Mouse (Mus musculus) heart, embryonic 13.5 days (tissue): ENCODE data around the gene Itpk1. TPM values are rescaled to one million over a fixed set of nuclear protein-coding genes. Genes with fewer than 3 reads are reported as not detected.

ENCODE experiments used
- ATAC-seq: fragments of 200-750 bp; cut with Nextera tagmentation; 2 replicates; pipeline ENCODE4 v1.8.0; 2017; ENCODE audit warnings: moderate TSS enrichment; ENCODE audit not compliant: insufficient number of reproducible peaks, low FRiP score, low TSS enrichment; ENCODE audit errors: extremely low read depth
- H3K27ac ChIP-seq: fragments of 300-500 bp; sonication (generic); replicated peaks from 2 replicates; pipeline ENCODE4 v1.5.1; 2015; ENCODE audit warnings: moderate library complexity, mild to moderate bottlenecking, inconsistent platforms
- H3K27me3 ChIP-seq: fragments of 300-500 bp; sonication (generic); replicated peaks from 2 replicates; pipeline ENCODE4 v1.6.1; 2015; ENCODE audit warnings: mild to moderate bottlenecking, inconsistent platforms
- H3K36me3 ChIP-seq: fragments of 300-500 bp; sonication (generic); 2 replicates; pipeline ENCODE4 v1.6.1; 2015; ENCODE audit warnings: mild to moderate bottlenecking, inconsistent platforms
- H3K4me1 ChIP-seq: fragments of 300-500 bp; sonication (generic); 2 replicates; pipeline ENCODE4 v1.6.1; 2015; ENCODE audit warnings: inconsistent platforms
- H3K4me2 ChIP-seq: fragments of 300-500 bp; sonication (generic); 2 replicates; pipeline ENCODE4 v1.6.1; 2015; ENCODE audit warnings: inconsistent platforms, mild to moderate bottlenecking, moderate library complexity
- H3K4me3 ChIP-seq: fragments of 300-500 bp; sonication (generic); 2 replicates; pipeline ENCODE4 v1.5.1; 2015; ENCODE audit warnings: moderate library complexity, mild to moderate bottlenecking, inconsistent platforms
- H3K9ac ChIP-seq: fragments of 300-500 bp; sonication (generic); 2 replicates; pipeline ENCODE4 v1.6.1; 2015; ENCODE audit warnings: inconsistent platforms, mild to moderate bottlenecking, moderate library complexity
- H3K9me3 ChIP-seq: fragments of 300-500 bp; sonication (generic); 2 replicates; pipeline ENCODE4 v1.6.1; 2016; ENCODE audit warnings: inconsistent platforms
- WGBS: fragments of 180-500 bp; shearing (Covaris S2); methylation state at CpG from one replicate; pipeline ENCODE4 v1.1.7; 2015; ENCODE audit warnings: mixed read lengths; 5-methylcytosine and 5-hydroxymethylcytosine counted together
- polyA plus RNA-seq: library from polyadenylated mRNA; unstranded; fragments of >200 nt; fragmentation: Nextera tagmentation; extraction: Ambion mirVana; gene quantifications from 2 replicates; pipeline ENCODE4 v1.2.1, GENCODE M21; 2015

The Itpk1 gene
- polyA plus RNA-seq, 1 experiment from 2014 or later: 4.3 TPM

DNA sequence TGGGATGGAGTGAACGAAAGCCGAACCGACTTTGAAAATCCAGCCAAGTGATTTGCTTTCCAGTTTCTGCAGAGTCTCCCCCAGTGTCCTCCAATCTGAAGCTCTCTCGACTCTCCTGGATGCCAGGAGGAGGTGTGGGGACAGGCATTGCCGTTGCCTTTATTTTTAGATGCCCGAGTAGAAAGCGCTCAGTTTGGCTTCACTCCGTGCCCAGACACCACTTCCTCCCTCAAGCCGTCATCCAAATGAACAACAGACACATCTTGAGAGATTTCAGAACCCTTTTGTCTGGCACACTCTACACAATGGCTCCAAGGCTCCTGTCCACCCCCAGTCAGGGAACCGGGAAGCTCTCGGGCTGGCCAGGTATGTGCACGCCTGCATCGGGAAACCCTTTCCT is 30.6 kb downstream of the Itpk1 start:
- WGBS: 64% methylated on average over 13 of the region's 13 CpGs
- Histone ChIP-seq H3K9ac (no peak overlapping the region), H3K27me3 (no peaks in the 10 kb centered on the region), H3K27ac (no peak overlapping the region), H3K4me2 (no peak overlapping the region), H3K4me3 (no peak overlapping the region), H3K9me3 (no peaks in the 10 kb centered on the region), H3K4me1 (peaks cover 14% of the 10 kb centered on the region), H3K36me3 (0 out of 2 replicates have a peak, but pooled peaks cover 4% of the 10 kb centered on the region)
- ATAC-seq: no peak

GRCm38 (mm10) chr12:102672857-102673839 is 31.6 kb downstream of the Itpk1 start:
- Histone ChIP-seq H3K4me1 (peaks cover 8% of the 10 kb centered on the region), H3K36me3 (0 out of 2 replicates have a peak, but pooled peaks cover 4% of the 10 kb centered on the region), H3K4me2 (no peak overlapping the region), H3K27me3 (no peaks in the 10 kb centered on the region), H3K4me3 (no peak overlapping the region), H3K27ac (no peak overlapping the region), H3K9ac (no peak overlapping the region), H3K9me3 (no peaks in the 10 kb centered on the region)
- WGBS: 78% methylated on average over 20 of the region's 20 CpGs
- no peak for ATAC-seq

GRCm38 (mm10) chr12:102672176-102672575 is 32.6 kb downstream of the Itpk1 start:
- Histone ChIP-seq H3K27me3 (no peaks in the 10 kb centered on the region), H3K4me3 (no peak overlapping the region), H3K4me2 (no peak overlapping the region), H3K4me1 (peaks cover 8% of the 10 kb centered on the region), H3K9me3 (no peaks in the 10 kb centered on the region), H3K27ac (no peak overlapping the region), H3K9ac (no peak overlapping the region), H3K36me3 (0 out of 2 replicates have a peak, but pooled peaks cover 4% of the 10 kb centered on the region)
- no peak for ATAC-seq
- WGBS: 65% methylated on average over 8 of the region's 8 CpGs

DNA sequence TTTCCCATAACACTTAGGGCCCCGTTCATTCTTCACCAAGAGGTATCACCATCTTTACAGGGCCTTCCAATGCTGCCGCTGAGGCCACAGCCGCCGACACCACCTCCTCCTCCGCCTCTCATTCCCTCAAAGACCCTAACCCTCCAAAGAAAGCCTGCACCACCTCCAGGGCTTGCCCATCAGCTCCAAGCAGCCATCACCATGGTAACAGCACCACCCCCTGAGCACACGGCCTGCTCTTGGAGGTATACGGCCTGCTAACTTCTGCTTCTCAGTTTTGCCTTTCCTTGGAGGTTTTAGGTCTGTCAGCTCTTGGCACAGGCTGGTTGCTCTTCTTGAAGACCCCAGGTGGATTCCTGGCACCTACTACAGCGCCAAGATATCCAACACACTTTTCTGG is 33.9 kb downstream of the Itpk1 start:
- Histone ChIP-seq H3K4me1 (peaks cover 8% of the 10 kb centered on the region), H3K4me3 (no peak overlapping the region), H3K4me2 (no peak overlapping the region), H3K36me3 (0 out of 2 replicates have a peak, but pooled peaks cover 4% of the 10 kb centered on the region), H3K27me3 (no peaks in the 10 kb centered on the region), H3K27ac (no peak overlapping the region), H3K9ac (no peak overlapping the region), H3K9me3 (no peaks in the 10 kb centered on the region)
- ATAC-seq: no peak
- WGBS: 71% methylated on average over 8 of the region's 8 CpGs

GRCm38 (mm10) chr12:102665465-102666202 is 39.1 kb downstream of the Itpk1 start:
- Histone ChIP-seq H3K4me3 (no peak overlapping the region), H3K9ac (no peak overlapping the region), H3K27me3 (no peaks in the 10 kb centered on the region), H3K36me3 (no peaks in the 10 kb centered on the region), H3K4me2 (no peak overlapping the region), H3K27ac (no peak overlapping the region), H3K9me3 (no peaks in the 10 kb centered on the region), H3K4me1 (peaks cover 7% of the 10 kb centered on the region; the same call in 1 of the 2 replicates)
- 83% methylated on average over 10 of the region's 10 CpGs for WGBS
- no peak for ATAC-seq

DNA sequence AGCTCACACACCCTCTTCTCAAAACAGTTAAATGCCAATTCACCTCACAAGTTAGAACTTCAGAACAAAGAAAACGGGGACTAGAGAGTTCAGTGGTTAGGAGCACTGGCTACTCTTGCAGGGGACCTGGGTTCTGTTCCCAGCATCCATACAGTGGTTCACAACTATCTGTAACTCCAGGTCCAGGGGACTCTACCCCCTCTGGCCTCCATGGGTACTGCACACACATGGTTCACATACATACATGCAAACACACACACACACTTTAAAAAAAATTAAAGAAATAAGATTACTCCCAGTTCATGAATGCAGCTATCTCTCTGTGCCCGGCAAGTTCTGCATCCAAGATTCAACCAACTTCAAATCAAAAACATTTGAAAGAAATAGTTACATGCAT is 40.7 kb downstream of the Itpk1 start:
- Histone ChIP-seq H3K27me3 (no peaks in the 10 kb centered on the region), H3K9me3 (no peaks in the 10 kb centered on the region), H3K36me3 (no peaks in the 10 kb centered on the region), H3K4me3 (no peak overlapping the region), H3K4me2 (no peak overlapping the region), H3K4me1 (peaks cover 7% of the 10 kb centered on the region; the same call in 1 of the 2 replicates), H3K27ac (no peak overlapping the region), H3K9ac (no peak overlapping the region)
- 82% methylated on average over 2 of the region's 2 CpGs for WGBS
- no peak for ATAC-seq

DNA sequence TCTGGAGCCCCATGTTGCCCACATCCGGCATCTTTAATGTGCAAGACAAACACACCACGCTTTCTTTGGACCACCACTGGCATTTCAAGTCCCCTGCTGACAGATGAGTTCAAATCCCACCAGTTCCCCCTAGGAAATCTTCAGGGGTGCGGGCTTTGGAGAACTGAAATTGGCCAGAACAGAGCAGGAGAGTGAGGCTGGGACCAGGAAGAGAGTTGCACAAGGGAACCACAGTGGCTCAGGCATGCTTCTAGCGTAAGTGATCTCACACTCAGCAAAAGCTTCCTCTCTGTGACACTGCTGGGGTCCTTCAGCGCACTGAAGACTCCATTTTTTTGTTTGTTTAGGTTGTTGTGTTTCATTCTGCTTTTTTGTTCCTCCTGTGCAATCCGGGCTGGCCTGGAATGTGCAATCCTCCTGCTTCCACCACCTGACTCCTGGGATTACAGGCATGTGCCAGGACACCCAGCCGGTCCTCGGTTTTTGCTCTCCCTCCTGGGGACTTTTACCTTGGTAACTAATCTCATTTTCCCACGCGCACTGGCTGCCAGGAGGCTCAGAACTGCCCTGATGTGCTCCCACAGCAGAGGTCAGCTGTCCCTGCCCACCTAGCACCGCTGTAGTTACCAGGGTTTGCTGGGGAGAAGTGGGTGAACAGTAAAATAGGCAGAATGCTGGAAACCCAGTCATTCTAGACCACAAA is 41.2 kb downstream of the Itpk1 start:
- no peak for ATAC-seq
- Histone ChIP-seq H3K4me1 (peaks cover 7% of the 10 kb centered on the region; the same call in 1 of the 2 replicates), H3K36me3 (no peaks in the 10 kb centered on the region)

DNA sequence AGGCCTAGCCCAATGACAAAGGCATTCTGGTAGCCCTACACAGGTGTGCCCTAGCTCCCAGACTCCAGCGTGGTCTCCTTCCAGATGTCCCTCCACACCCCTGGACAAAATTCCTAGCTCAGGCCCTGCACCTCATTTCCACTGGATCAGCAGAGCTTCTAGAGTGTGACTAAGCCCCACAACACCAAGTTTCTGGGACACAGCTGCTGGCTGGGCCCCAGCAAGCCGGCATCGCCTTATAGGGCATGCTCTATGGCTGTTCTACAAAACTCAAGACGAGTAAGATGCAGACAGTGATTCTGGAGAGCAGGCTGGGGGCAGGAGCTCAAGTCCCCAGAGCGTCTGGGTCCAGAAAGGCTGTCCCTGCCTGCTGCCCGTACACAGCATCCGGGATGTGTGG is 43.0 kb downstream of the Itpk1 start:
- Histone ChIP-seq H3K9me3 (no peaks in the 10 kb centered on the region), H3K27ac (no peak overlapping the region), H3K4me2 (no peak overlapping the region), H3K9ac (no peak overlapping the region), H3K27me3 (no peaks in the 10 kb centered on the region), H3K4me1 (peaks cover 7% of the 10 kb centered on the region; the same call in 1 of the 2 replicates), H3K4me3 (no peak overlapping the region), H3K36me3 (no peaks in the 10 kb centered on the region)
- 69% methylated on average over 7 of the region's 7 CpGs for WGBS
- ATAC-seq: no peak

More for the DNA sequence above, 41.2 kb downstream of the Itpk1 start:
- Histone ChIP-seq H3K4me2 (no peak overlapping the region), H3K27ac (no peak overlapping the region), H3K4me3 (no peak overlapping the region), H3K27me3 (no peaks in the 10 kb centered on the region), H3K9ac (no peak overlapping the region), H3K9me3 (no peaks in the 10 kb centered on the region)
- 72% methylated on average over 11 of the region's 11 CpGs for WGBS

GRCm38 (mm10) chr12:102660906-102661651 is 43.7 kb downstream of the Itpk1 start:
- no peaks in the 10 kb centered on the region for H3K9me3 ChIP-seq
- no peaks in the 10 kb centered on the region for H3K36me3 ChIP-seq
- no peak overlapping the region for H3K4me2 ChIP-seq
- peaks cover 7% of the 10 kb centered on the region; the same call in 1 of the 2 replicates for H3K4me1 ChIP-seq
- H3K4me3 ChIP-seq: no peak overlapping the region
- H3K9ac ChIP-seq: no peak overlapping the region
- ATAC-seq: no peak
- H3K27ac ChIP-seq: no peak overlapping the region
- WGBS: 86% methylated on average over 8 of the region's 8 CpGs
- no peaks in the 10 kb centered on the region for H3K27me3 ChIP-seq

DNA sequence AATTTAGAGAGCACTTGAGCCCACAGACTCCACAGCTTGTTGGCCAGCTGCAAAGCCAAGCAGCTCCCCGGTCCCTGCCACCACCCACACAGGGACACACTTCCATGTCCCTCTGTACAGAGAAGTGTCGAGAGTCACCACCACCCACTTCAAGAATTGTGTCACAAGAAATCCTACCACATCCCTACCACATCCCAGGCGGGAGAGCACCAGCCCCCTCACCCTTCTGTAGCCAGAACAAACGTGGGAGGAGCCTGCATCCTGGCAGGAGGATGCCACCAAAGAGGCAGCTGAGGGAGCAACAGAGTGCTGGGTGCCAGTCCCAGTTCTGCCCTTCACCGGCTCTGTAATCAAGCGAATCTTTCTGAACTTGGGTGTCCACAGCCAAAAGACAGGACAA is 51.7 kb downstream of the Itpk1 start:
- Histone ChIP-seq H3K9ac (no peak overlapping the region), H3K4me1 (peaks cover 47% of the 10 kb centered on the region), H3K36me3 (no peaks in the 10 kb centered on the region), H3K9me3 (no peaks in the 10 kb centered on the region), H3K4me3 (no peak overlapping the region), H3K4me2 (no peak overlapping the region), H3K27me3 (no peaks in the 10 kb centered on the region), H3K27ac (no peak overlapping the region)
- 69% methylated on average over 6 of the region's 6 CpGs for WGBS
- no peak for ATAC-seq
